ENCODE assay signal across 34 mouse cellular contexts in the genomic region with DNA sequence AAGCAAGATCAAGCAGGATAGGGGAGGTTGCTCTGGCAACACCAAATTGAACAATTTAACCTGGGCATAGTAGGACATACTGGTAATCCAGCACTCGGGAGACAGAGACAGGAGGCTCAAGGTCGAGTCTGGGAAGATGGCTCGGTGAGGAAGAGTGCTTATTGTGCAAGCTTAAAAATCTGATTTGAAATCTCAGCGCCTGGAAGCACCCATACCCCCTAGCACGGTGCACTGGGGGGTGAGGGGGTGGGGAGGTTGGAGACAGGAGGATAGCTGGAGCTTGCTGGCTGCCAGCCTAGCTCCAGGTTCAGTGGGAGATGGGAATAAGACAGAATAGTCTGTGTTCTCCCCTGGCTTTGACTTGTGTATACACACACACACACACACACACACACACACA.
"Had no signal": no experiment of that assay in that cellular context is flagged by ENCODE, and none has a peak within 500 bp of the region (broad histone marks: within the 10 kb centered on the region; RNA-seq: fewer than 3 reads in every experiment).

No protein-coding gene starts in this region.

- H3K9me3 ChIP-seq: heart, embryonic 10.5 days; heart, embryonic 12.5 days; heart, embryonic 13.5 days; heart, embryonic 15.5 days; hindbrain, embryonic 10.5 days; hindbrain, embryonic 12.5 days; hindbrain, embryonic 13.5 days; hindbrain, embryonic 15.5 days; intestine, embryonic 15.5 days; kidney, embryonic 15.5 days had no signal

- ATAC-seq: hindbrain, embryonic 16.5 days; hindbrain, postnatal 0 days; inflammation-experienced regulatory T-cells, adult 6 months; intestine, embryonic 15.5 days; intestine, embryonic 16.5 days; intestine, postnatal 0 days had no signal

- H3K27ac ChIP-seq: heart, embryonic 10.5 days; heart, embryonic 13.5 days; heart, embryonic 15.5 days; hindbrain, embryonic 10.5 days; hindbrain, embryonic 12.5 days; hindbrain, embryonic 13.5 days; hindbrain, embryonic 14.5 days; hindbrain, embryonic 15.5 days; hindbrain, postnatal 0 days; intestine, embryonic 15.5 days; kidney, embryonic 15.5 days; kidney, postnatal 0 days; layer of hippocampus, adult 2 months had no signal

- H3K4me3 ChIP-seq: heart, embryonic 10.5 days; heart, embryonic 12.5 days; heart, embryonic 13.5 days; heart, embryonic 15.5 days; hindbrain, embryonic 10.5 days; hindbrain, embryonic 12.5 days; hindbrain, embryonic 13.5 days; hindbrain, embryonic 15.5 days; intestine, embryonic 15.5 days; kidney, embryonic 15.5 days; layer of hippocampus, adult 2 months had no signal

- H3K27me3 ChIP-seq: heart, embryonic 12.5 days; heart, embryonic 15.5 days; hindbrain, embryonic 12.5 days; hindbrain, embryonic 13.5 days; hindbrain, embryonic 15.5 days; intestine, embryonic 15.5 days; kidney, embryonic 15.5 days had no signal

- H3K4me2 ChIP-seq: heart, embryonic 12.5 days; heart, embryonic 13.5 days; heart, embryonic 15.5 days; hindbrain, embryonic 12.5 days; hindbrain, embryonic 13.5 days; hindbrain, embryonic 14.5 days; hindbrain, embryonic 15.5 days; intestine, embryonic 15.5 days; kidney, embryonic 15.5 days had no signal

- H3K4me1 ChIP-seq: heart, embryonic 10.5 days; heart, embryonic 12.5 days; heart, embryonic 13.5 days; hindbrain, embryonic 10.5 days; hindbrain, embryonic 12.5 days; hindbrain, embryonic 13.5 days; hindbrain, embryonic 15.5 days; intestine, embryonic 15.5 days had no signal

- H3K36me3 ChIP-seq: heart, embryonic 10.5 days; heart, embryonic 12.5 days; heart, embryonic 13.5 days; heart, embryonic 15.5 days; hindbrain, embryonic 10.5 days; hindbrain, embryonic 12.5 days; hindbrain, embryonic 13.5 days; hindbrain, embryonic 15.5 days; intestine, embryonic 15.5 days; kidney, embryonic 15.5 days had no signal

- DNase-seq: heart, postnatal 10 days; heart, postnatal 14 days; heart, postnatal 36 days; heart, postnatal 4 days; kidney, adult 11 months; kidney, adult 18-20 months; kidney, adult 2 months; kidney, adult 8-10 months; kidney, adult 9 months; kidney, postnatal 10 days; kidney, postnatal 14 days; kidney, postnatal 25 days; kidney, postnatal 36 days; kidney, postnatal 4 days; layer of hippocampus, adult 9-11 months; layer of hippocampus, postnatal 36 days had no signal

- H3K9ac ChIP-seq: heart, embryonic 12.5 days; heart, embryonic 13.5 days; heart, embryonic 15.5 days; hindbrain, embryonic 12.5 days; hindbrain, embryonic 13.5 days; hindbrain, embryonic 14.5 days; hindbrain, embryonic 15.5 days; intestine, embryonic 15.5 days; kidney, embryonic 15.5 days had no signal
